Comparison of ENCODE assay signal across 18 mouse cellular contexts in the genomic region with DNA sequence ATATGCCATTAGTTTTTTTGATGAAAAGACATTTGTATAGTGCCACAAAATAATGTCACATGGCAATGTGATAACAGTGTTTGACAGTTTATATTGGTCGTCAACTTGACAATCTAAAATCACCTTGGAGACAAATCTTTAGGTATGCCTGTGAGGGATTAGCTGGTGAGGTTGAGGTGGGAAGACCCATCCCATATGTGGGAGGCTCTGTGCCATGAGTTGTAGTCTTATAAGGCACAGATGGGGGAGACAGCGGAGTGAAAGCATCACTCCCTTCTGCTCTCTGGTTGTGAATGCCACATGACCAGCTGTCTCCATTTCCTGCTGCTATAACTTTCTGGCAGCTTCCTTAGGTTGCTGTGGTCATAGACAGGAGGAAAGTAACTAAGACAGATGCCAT.
DNase-seq lines count a peak whose midpoint lies in the region; ATAC-seq and TF ChIP-seq lines count a peak whose summit lies in the region.
"Had no signal": no experiment of that assay in that cellular context is flagged by ENCODE, and none has a peak within 500 bp of the region (broad histone marks: within the 10 kb centered on the region; RNA-seq: fewer than 3 reads in every experiment).

No protein-coding gene starts in this region.

- no peaks in the 10 kb centered on the region for H3K9me3 ChIP-seq in forebrain, embryonic 14.5 days (replicated peaks; ENCODE audit: control insufficient read depth, low read length)
- no peaks in the 10 kb centered on the region for H3K9me3 ChIP-seq in forebrain, embryonic 12.5 days
- H3K9me3 ChIP-seq in forebrain, postnatal 0 days (ENCODE audit: low read length): no peaks in the 10 kb centered on the region
- H3K9me3 ChIP-seq in forebrain, embryonic 11.5 days (ENCODE audit: control insufficient read depth, low read length): no peaks in the 10 kb centered on the region
- H3K9me3 ChIP-seq: embryonic facial prominence, embryonic 13.5 days; embryonic facial prominence, embryonic 15.5 days had no signal

- no peak for DNase-seq in forebrain, embryonic 14.5 days (ENCODE audit: low spot score)
- no peak for DNase-seq in forebrain, postnatal 0 days
- DNase-seq in forebrain, embryonic 11.5 days (ENCODE audit: low spot score): no peak
- DNase-seq in brain, embryonic 14.5 days (ENCODE audit: low read depth): peak; percentile 56
- DNase-seq in adrenal gland, postnatal 25 days: no peak
- DNase-seq: adrenal gland, adult 2 months; adrenal gland, postnatal 10 days; adrenal gland, postnatal 36 days; cerebellum, adult 11 months; cerebellum, adult 18-20 months; cerebellum, adult 8-10 months; cerebellum, adult 9-11 months; cerebellum, postnatal 36 days; embryo, embryonic 11 days had no signal

- no peak overlapping the region for H3K9ac ChIP-seq in forebrain, embryonic 14.5 days (ENCODE audit: low read length)
- no peak overlapping the region for H3K9ac ChIP-seq in forebrain, embryonic 12.5 days
- no peak overlapping the region for H3K9ac ChIP-seq in forebrain, postnatal 0 days
- H3K9ac ChIP-seq in forebrain, embryonic 11.5 days (ENCODE audit: low read length): no peak overlapping the region
- H3K9ac ChIP-seq: embryonic facial prominence, embryonic 13.5 days; embryonic facial prominence, embryonic 15.5 days had no signal

- no peak for TF ChIP-seq POLR2A in brain, embryonic 14.5 days (IDR thresholded peaks at IDR 0.05; ENCODE audit: borderline replicate concordance, extremely low read depth, insufficient read depth, insufficient read length, poor library complexity, severe bottlenecking)

- no peaks in the 10 kb centered on the region for H3K27me3 ChIP-seq in forebrain, embryonic 14.5 days (replicated peaks; ENCODE audit: control insufficient read depth, insufficient read depth, low read length)
- no peaks in the 10 kb centered on the region for H3K27me3 ChIP-seq in forebrain, embryonic 12.5 days
- H3K27me3 ChIP-seq in forebrain, postnatal 0 days (ENCODE audit: insufficient read depth, low read length): no peaks in the 10 kb centered on the region
- no peaks in the 10 kb centered on the region for H3K27me3 ChIP-seq in forebrain, embryonic 11.5 days (ENCODE audit: control insufficient read depth, insufficient read depth, low read length)
- H3K27me3 ChIP-seq: embryonic facial prominence, embryonic 13.5 days; embryonic facial prominence, embryonic 15.5 days had no signal

- no peak for TF ChIP-seq CTCF in forebrain, postnatal 0 days (IDR thresholded peaks at IDR 0.05; ENCODE audit: low read depth)
- no peak for TF ChIP-seq CTCF in brain, embryonic 14.5 days (IDR thresholded peaks at IDR 0.05; ENCODE audit: borderline replicate concordance, extremely low read depth, insufficient read depth, insufficient read length)

- no peak overlapping the region for H3K4me2 ChIP-seq in forebrain, embryonic 14.5 days (ENCODE audit: low read length)
- no peak overlapping the region for H3K4me2 ChIP-seq in forebrain, embryonic 12.5 days
- H3K4me2 ChIP-seq in forebrain, postnatal 0 days (ENCODE audit: low read depth): no peak overlapping the region
- no peak overlapping the region for H3K4me2 ChIP-seq in forebrain, embryonic 11.5 days (ENCODE audit: low read depth, low read length, severe bottlenecking)
- H3K4me2 ChIP-seq: embryonic facial prominence, embryonic 13.5 days; embryonic facial prominence, embryonic 15.5 days had no signal

- ATAC-seq in forebrain, embryonic 14.5 days: peak; percentile 50; the same call in 1 of the 2 replicates
- ATAC-seq in forebrain, embryonic 12.5 days (ENCODE audit: low FRiP score): no peak
- ATAC-seq in forebrain, postnatal 0 days: peak; percentile 45; the same call in 1 of the 2 replicates
- ATAC-seq in forebrain, embryonic 11.5 days (replicated peaks; ENCODE audit: low FRiP score): no peak

- H3K36me3 ChIP-seq in forebrain, embryonic 14.5 days (ENCODE audit: control insufficient read depth, insufficient read depth, low read length): no peaks in the 10 kb centered on the region
- H3K36me3 ChIP-seq in forebrain, embryonic 12.5 days (replicated peaks): no peaks in the 10 kb centered on the region
- no peaks in the 10 kb centered on the region for H3K36me3 ChIP-seq in forebrain, postnatal 0 days (ENCODE audit: insufficient read depth)
- no peaks in the 10 kb centered on the region for H3K36me3 ChIP-seq in forebrain, embryonic 11.5 days (ENCODE audit: control insufficient read depth, insufficient read depth, low read length)
- H3K36me3 ChIP-seq: embryonic facial prominence, embryonic 13.5 days; embryonic facial prominence, embryonic 15.5 days had no signal

- H3K4me3 ChIP-seq in forebrain, embryonic 14.5 days (ENCODE audit: low read depth, low read length): no peak overlapping the region
- H3K4me3 ChIP-seq in forebrain, embryonic 12.5 days (replicated peaks): no peak overlapping the region
- no peak overlapping the region for H3K4me3 ChIP-seq in forebrain, postnatal 0 days (ENCODE audit: low read depth, low read length)
- no peak overlapping the region for H3K4me3 ChIP-seq in forebrain, embryonic 11.5 days (ENCODE audit: low read depth, low read length)
- H3K4me3 ChIP-seq: embryonic facial prominence, embryonic 13.5 days; embryonic facial prominence, embryonic 15.5 days; erythroblast, embryonic 14.5 days had no signal

- WGBS in forebrain, embryonic 14.5 days: 86% methylated on average over 2 of the region's 2 CpGs
- 88% methylated on average over 2 of the region's 2 CpGs for WGBS in forebrain, embryonic 12.5 days
- whole genome bisulfite sequencing in forebrain, postnatal 0 days: 85% methylated on average over 2 of the region's 2 CpGs
- WGBS in forebrain, embryonic 11.5 days: 89% methylated on average over 2 of the region's 2 CpGs

- no peaks in the 10 kb centered on the region for H3K4me1 ChIP-seq in forebrain, embryonic 14.5 days (ENCODE audit: control insufficient read depth, insufficient read depth, low read length)
- no peaks in the 10 kb centered on the region for H3K4me1 ChIP-seq in forebrain, embryonic 12.5 days
- no peaks in the 10 kb centered on the region for H3K4me1 ChIP-seq in forebrain, postnatal 0 days (ENCODE audit: insufficient read depth)
- no peaks in the 10 kb centered on the region for H3K4me1 ChIP-seq in forebrain, embryonic 11.5 days (replicated peaks; ENCODE audit: control insufficient read depth, insufficient read depth, low read length)
- H3K4me1 ChIP-seq: embryonic facial prominence, embryonic 13.5 days; embryonic facial prominence, embryonic 15.5 days had no signal

- no peak overlapping the region for H3K27ac ChIP-seq in forebrain, embryonic 14.5 days (ENCODE audit: low read depth, low read length)
- H3K27ac ChIP-seq in forebrain, embryonic 12.5 days: no peak overlapping the region
- H3K27ac ChIP-seq in forebrain, postnatal 0 days (ENCODE audit: low read depth, low read length): no peak overlapping the region
- no peak overlapping the region for H3K27ac ChIP-seq in forebrain, embryonic 11.5 days (ENCODE audit: low read depth, low read length)
- H3K27ac ChIP-seq: embryonic facial prominence, embryonic 13.5 days; embryonic facial prominence, embryonic 15.5 days had no signal

Comparison
In these comparisons a context has a peak if more than half of its experiments do, and no peak if none do; other contexts are left out.
1. ATAC-seq: peak in forebrain, embryonic 14.5 days (single experiment) and forebrain, postnatal 0 days (single experiment); none in forebrain, embryonic 12.5 days (single experiment) and forebrain, embryonic 11.5 days (single experiment).